Mouse (Mus musculus) thymus, adult 2 months (tissue): ENCODE data around the gene Insl5.

Source experiments
- CTCF ChIP-seq: fragments of 200-500 bp; IDR thresholded peaks from 2 replicates; pipeline ENCODE4 v1.5.1; 2012; ENCODE audit warnings: mild to moderate bottlenecking, control low read depth, low read length, moderate library complexity, borderline replicate concordance; ENCODE audit not compliant: control insufficient read depth, poor library complexity, insufficient read depth; ENCODE audit errors: extremely low read depth
- POLR2A ChIP-seq: fragments of 200-500 bp; IDR thresholded peaks from 2 replicates; pipeline ENCODE4 v1.6.1; 2012; ENCODE audit warnings: mild to moderate bottlenecking, low read length, control low read depth, moderate library complexity; ENCODE audit not compliant: control insufficient read depth, poor library complexity, insufficient read depth; ENCODE audit errors: extremely low read depth

DNA sequence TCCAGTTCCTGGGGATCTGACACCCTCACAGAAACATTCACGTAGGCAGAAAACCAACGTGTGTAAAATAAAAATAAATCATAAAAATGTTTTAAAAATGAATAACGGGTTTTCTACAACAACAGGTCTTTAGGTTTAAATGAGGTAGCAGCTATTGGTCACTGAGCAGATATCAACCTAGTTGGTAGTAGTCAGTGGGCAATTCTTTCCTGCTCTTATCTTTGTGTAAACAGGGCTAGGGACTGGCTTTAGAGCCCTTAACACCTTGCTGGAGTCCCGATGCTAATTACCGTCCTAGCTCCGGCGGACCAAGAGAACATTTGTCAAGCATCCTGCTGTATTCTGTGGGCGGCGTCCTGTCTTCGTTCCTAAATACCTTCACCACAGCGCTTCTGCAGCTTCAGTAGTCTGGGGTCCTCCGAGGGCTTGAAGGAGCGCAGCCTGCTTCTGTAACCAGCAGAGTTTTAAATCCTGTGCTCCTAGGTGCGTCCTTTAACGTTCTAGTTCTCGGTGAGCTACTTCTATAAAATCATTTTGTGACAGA lies 48.8 kb downstream of the Insl5 start:
- TF ChIP-seq CTCF (no peak), POLR2A (no peak)
